Mouse (Mus musculus): ENCODE measurements around the gene Thoc5. TPM values are rescaled to one million over a fixed set of nuclear protein-coding genes. Genes with fewer than 3 reads are reported as not detected.

Thoc5 gene
- polyA plus RNA-seq, 1 experiment from 2014 or later = 61.8 TPM

DNA sequence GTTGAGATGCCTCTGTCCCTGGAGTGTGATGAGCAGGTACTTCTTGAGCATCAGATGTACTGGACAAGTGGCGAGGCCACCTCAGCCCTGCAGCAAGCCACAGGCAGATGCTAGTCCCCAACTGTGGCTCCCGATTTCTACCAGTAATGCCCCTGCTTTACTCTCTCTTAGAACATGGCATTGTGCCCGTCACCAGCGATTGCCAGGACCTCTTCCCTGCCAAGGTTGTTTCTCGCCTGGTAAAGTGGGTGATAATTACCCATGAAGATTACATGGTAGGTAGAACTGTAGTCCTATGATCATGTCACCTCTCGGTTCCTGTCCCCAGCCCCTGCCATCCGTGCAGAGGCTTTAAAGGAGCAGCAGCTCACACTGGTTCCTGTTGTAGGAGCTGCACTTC, 26.6 kb downstream of the Thoc5 start:
- no peak for ATAC-seq (ENCODE audit: low FRiP score, low read depth)
- Histone ChIP-seq H3K4me3 (no peak overlapping the region), H3K9ac (replicated peaks) (no peak overlapping the region), H3K9me3 (no peaks in the 10 kb centered on the region), H3K27me3 (no peaks in the 10 kb centered on the region), H3K27ac (replicated peaks) (no peak overlapping the region), H3K4me2 (replicated peaks) (no peak overlapping the region), H3K4me1 (no peaks in the 10 kb centered on the region), H3K36me3 (peaks cover 100% of the 10 kb centered on the region)
- 89% methylated on average over 7 of the region's 7 CpGs for WGBS

DNA sequence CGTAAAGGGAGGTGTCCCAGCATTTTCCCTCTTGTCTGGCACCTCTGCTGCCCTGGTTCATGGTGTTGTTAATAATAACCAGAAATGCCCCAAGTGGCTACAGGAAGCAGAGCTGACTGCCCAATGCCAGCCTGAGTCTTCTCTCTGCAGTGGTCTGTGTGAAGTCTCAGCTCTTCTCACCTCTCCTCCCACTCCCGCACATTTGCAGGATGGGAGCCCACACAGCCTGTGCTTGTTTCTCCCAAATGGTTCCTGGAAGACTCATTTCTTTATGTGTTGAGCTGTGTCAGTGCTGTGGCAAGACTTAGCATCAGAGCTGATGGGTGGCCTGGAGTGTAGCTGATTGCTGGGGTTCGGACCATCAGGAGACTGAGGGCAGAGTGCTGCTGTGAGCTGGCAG, 32.1 kb downstream of the Thoc5 start:
- Histone ChIP-seq H3K9ac (replicated peaks) (no peak overlapping the region), H3K4me2 (replicated peaks) (no peak overlapping the region), H3K4me3 (no peak overlapping the region), H3K4me1 (peaks cover 8% of the 10 kb centered on the region; the same call in 1 of the 2 replicates), H3K36me3 (peaks cover 89% of the 10 kb centered on the region), H3K27me3 (no peaks in the 10 kb centered on the region), H3K27ac (replicated peaks) (no peak overlapping the region), H3K9me3 (no peaks in the 10 kb centered on the region)
- ATAC-seq (ENCODE audit: low FRiP score, low read depth) = no peak
- WGBS = 97% methylated on average over 3 of the region's 3 CpGs

GRCm38 (mm10) chr11:4931009-4931601, 36.0 kb downstream of the Thoc5 start:
- H3K9ac ChIP-seq (replicated peaks) = no peak overlapping the region
- peak overlapping the region; percentile 39; the same call in 1 of the 2 replicates for H3K27ac ChIP-seq (replicated peaks)
- H3K4me2 ChIP-seq (replicated peaks) = no peak overlapping the region
- no peak overlapping the region for H3K4me3 ChIP-seq
- 71% methylated on average over 1 of the region's 1 CpGs for WGBS
- H3K36me3 ChIP-seq = peaks cover 50% of the 10 kb centered on the region
- peaks cover 8% of the 10 kb centered on the region; the same call in 1 of the 2 replicates for H3K4me1 ChIP-seq
- ATAC-seq (ENCODE audit: low FRiP score, low read depth) = no peak
- H3K27me3 ChIP-seq = no peaks in the 10 kb centered on the region
- H3K9me3 ChIP-seq = no peaks in the 10 kb centered on the region

DNA sequence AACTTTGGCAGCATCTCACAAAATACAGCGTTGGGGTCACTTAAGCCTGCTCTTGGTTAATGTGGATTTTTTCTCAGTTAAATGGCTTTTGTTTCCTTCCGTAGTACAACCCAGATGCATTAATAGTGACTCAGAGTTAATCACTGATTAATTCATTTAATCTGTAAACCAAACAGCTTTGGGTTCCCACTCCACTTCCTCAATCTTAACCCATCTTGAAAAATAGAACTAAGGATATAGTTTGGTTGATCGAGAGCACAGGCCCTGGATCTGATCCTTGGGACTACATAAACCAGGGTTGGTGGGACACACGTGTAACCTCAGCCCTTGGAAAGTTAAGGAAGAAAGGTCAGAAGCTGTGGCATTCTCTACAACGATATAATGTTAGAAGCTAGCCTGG, 41.1 kb downstream of the Thoc5 start:
- Histone ChIP-seq H3K9ac (replicated peaks) (no peak overlapping the region), H3K4me2 (replicated peaks) (no peak overlapping the region), H3K4me1 (peaks cover 1% of the 10 kb centered on the region; the same call in 1 of the 2 replicates), H3K9me3 (no peaks in the 10 kb centered on the region), H3K4me3 (no peak overlapping the region), H3K27me3 (no peaks in the 10 kb centered on the region), H3K27ac (replicated peaks) (no peak overlapping the region), H3K36me3 (0 out of 2 replicates have a peak, but pooled peaks cover under 1% of the 10 kb centered on the region)
- 82% methylated on average over 5 of the region's 5 CpGs for WGBS
- ATAC-seq (ENCODE audit: low FRiP score, low read depth) = no peak

- Histone ChIP-seq H3K4me3 (peak overlapping the region; percentile 58), H3K27ac (replicated peaks) (no peak overlapping the region), H3K27me3 (peaks cover 70% of the 10 kb centered on the region), H3K4me1 (peaks cover 18% of the 10 kb centered on the region), H3K9me3 (no peaks in the 10 kb centered on the region), H3K9ac (replicated peaks) (no peak overlapping the region), H3K36me3 (no peaks in the 10 kb centered on the region), H3K4me2 (replicated peaks) (peak overlapping the region; percentile 87)
- ATAC-seq (ENCODE audit: low FRiP score, low read depth) = peak; percentile 38; the same call in 1 of the 2 replicates
- 42% methylated on average over 13 of the region's 13 CpGs for WGBS
Observed at GRCm38 (mm10) chr11:4946530-4946929, 51.4 kb downstream of the Thoc5 start.

GRCm38 (mm10) chr11:4946947-4947812, 52.1 kb downstream of the Thoc5 start:
- peak overlapping the region; percentile 59 for H3K9ac ChIP-seq (replicated peaks)
- H3K27ac ChIP-seq (replicated peaks) = peak overlapping the region; percentile 80
- peak overlapping the region; percentile 87 for H3K4me2 ChIP-seq (replicated peaks)
- H3K4me1 ChIP-seq = peaks cover 18% of the 10 kb centered on the region
- peak; percentile 87 for ATAC-seq (ENCODE audit: low FRiP score, low read depth)
- H3K27me3 ChIP-seq = peaks cover 76% of the 10 kb centered on the region
- peak overlapping the region; percentile 58 for H3K4me3 ChIP-seq
- under 1% methylated on average over 109 of the region's 120 CpGs for WGBS
- no peaks in the 10 kb centered on the region for H3K36me3 ChIP-seq
- H3K9me3 ChIP-seq = no peaks in the 10 kb centered on the region

GRCm38 (mm10) chr11:4947813-4948174, 52.7 kb downstream of the Thoc5 start, which contains the start of gene Nefh:
Gene Nefh, minus strand, starts transcription at chr11:4948064.
- no peaks in the 10 kb centered on the region for H3K36me3 ChIP-seq
- WGBS = 1% methylated on average over 36 of the region's 41 CpGs
- peak; percentile 51; the same call in 1 of the 2 replicates for ATAC-seq (ENCODE audit: low FRiP score, low read depth)

GRCm38 (mm10) chr11:4948792-4949191, 53.7 kb downstream of the Thoc5 start:
- Histone ChIP-seq H3K27me3 (peaks cover 92% of the 10 kb centered on the region), H3K27ac (replicated peaks) (no peak overlapping the region), H3K4me1 (peaks cover 22% of the 10 kb centered on the region), H3K4me3 (peak overlapping the region; percentile 58), H3K4me2 (replicated peaks) (peak overlapping the region; percentile 87), H3K9me3 (no peaks in the 10 kb centered on the region), H3K36me3 (no peaks in the 10 kb centered on the region), H3K9ac (replicated peaks) (no peak overlapping the region)
- 36% methylated on average over 8 of the region's 8 CpGs for WGBS
- no peak for ATAC-seq (ENCODE audit: low FRiP score, low read depth)

More at GRCm38 (mm10) chr11:4947813-4948174, 52.7 kb downstream of the Thoc5 start, which contains the start of gene Nefh:
- Histone ChIP-seq H3K4me1 (peaks cover 18% of the 10 kb centered on the region), H3K9ac (replicated peaks) (peak within 1 kb of the TSS; percentile 59), H3K27ac (replicated peaks) (peak within 1 kb of the TSS; percentile 80), H3K4me2 (replicated peaks) (peak within 1 kb of the TSS; percentile 87), H3K9me3 (no peaks in the 10 kb centered on the region), H3K27me3 (peaks cover 82% of the 10 kb centered on the region), H3K4me3 (peak within 1 kb of the TSS; percentile 58)

DNA sequence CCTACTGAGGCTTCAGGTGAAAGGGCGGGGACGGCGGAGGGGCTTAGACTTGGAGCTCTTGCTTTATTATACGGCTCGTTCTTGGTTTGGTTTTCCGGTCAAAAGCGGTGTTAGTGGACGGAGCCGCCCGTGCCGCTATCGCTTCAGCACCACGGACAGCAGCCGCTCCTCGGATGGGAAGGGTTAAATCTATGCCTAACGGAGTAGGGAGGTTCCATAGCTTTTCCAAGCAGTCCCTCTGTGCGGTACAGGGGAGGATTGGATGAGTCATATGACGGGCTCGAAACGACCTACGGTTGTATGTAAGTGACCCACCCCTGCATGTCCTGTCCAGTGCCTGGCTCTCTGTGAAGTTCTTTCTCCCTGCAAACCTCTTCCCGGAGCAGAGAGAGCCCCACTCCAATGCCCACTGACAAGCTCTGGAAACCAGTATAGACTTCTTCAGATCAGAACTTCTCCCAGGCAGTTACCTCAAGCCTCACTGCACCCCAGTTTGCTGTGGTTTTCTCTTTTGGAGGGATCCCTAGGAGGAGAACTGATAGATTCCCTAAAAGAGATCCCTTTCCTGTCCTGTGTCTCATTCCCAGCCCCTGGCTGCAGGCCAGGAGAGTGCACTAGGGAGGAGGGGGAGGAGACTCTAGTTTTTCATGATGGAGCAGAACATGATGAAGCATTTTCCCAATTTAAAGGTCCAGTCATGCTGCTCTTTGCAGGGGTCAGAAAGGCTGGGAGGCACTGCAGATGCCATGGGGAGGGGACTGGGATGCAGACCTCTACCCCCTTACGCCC, 54.3 kb downstream of the Thoc5 start:
- ATAC-seq (ENCODE audit: low FRiP score, low read depth) = no peak
- Histone ChIP-seq H3K4me2 (replicated peaks) (peak overlapping the region; percentile 87; the same call in 1 of the 2 replicates), H3K27ac (replicated peaks) (no peak overlapping the region), H3K9ac (replicated peaks) (no peak overlapping the region), H3K36me3 (no peaks in the 10 kb centered on the region), H3K4me1 (peaks cover 26% of the 10 kb centered on the region), H3K9me3 (no peaks in the 10 kb centered on the region), H3K27me3 (peaks cover 96% of the 10 kb centered on the region), H3K4me3 (peak overlapping the region; percentile 21)
- 4% methylated on average over 23 of the region's 23 CpGs for WGBS

DNA sequence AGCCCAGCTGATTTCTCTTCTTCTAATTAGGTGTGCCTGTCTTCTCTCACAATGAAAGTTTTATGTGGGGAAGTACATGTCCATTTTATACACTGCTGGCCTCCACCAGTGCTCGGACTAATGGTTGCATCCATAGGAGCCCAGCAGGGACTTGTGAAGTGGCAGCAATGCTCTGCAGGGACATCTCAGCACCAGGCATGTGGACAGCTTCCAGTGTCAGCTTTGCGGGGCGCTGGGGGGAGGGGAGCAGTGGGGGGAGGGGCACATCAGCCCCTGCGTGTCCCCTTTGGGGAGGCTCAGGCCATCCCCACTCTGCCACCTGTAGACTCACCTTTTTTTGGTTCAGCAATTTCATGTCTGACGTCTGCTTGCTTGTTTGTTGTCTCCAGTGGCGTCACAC, 58.3 kb downstream of the Thoc5 start:
- Histone ChIP-seq H3K27me3 (peaks cover 72% of the 10 kb centered on the region), H3K9me3 (no peaks in the 10 kb centered on the region), H3K9ac (replicated peaks) (peak overlapping the region; percentile 41; the same call in 1 of the 2 replicates), H3K4me2 (replicated peaks) (peak overlapping the region; percentile 31), H3K4me3 (no peak overlapping the region), H3K4me1 (peaks cover 12% of the 10 kb centered on the region; the same call in 1 of the 2 replicates), H3K27ac (replicated peaks) (no peak overlapping the region), H3K36me3 (no peaks in the 10 kb centered on the region)
- ATAC-seq (ENCODE audit: low FRiP score, low read depth) = no peak
- 2% methylated on average over 6 of the region's 6 CpGs for WGBS

GRCm38 (mm10) chr11:4953918-4954317, 58.8 kb downstream of the Thoc5 start:
- H3K9ac ChIP-seq (replicated peaks) = peak overlapping the region; percentile 41
- H3K9me3 ChIP-seq = no peaks in the 10 kb centered on the region
- peaks cover 12% of the 10 kb centered on the region; the same call in 1 of the 2 replicates for H3K4me1 ChIP-seq
- no peak for ATAC-seq (ENCODE audit: low FRiP score, low read depth)
- H3K4me3 ChIP-seq = 0 out of 2 replicates have a peak overlapping the region, but pooled peaks have one; percentile 4
- peak overlapping the region; percentile 31 for H3K4me2 ChIP-seq (replicated peaks)
- no peaks in the 10 kb centered on the region for H3K36me3 ChIP-seq
- H3K27me3 ChIP-seq = peaks cover 67% of the 10 kb centered on the region
- H3K27ac ChIP-seq (replicated peaks) = no peak overlapping the region
- 1% methylated on average over 8 of the region's 8 CpGs for WGBS
